Mouse (Mus musculus): ENCODE measurements around the gene Smarcal1.

DNA sequence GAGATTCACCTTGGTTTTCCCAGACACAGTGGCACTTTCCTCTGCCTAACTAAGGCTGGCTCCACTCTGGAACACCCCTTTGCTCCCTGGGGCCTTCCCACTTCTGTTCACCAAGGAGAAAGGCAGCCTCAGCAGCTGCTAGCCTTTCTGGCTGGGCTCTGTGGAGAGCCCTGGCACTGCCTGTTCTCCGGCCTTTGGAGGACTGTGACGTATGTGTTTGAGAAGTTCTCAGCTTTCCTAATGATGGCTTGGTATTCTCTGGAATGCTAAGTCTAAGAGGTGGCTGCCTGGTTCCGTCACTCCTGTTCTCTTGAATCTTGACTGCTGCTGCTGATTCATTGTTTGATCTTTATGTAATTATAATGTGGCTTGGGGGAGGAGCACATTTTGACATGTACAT is 90.0 kb downstream of the Smarcal1 start:
- TF ChIP-seq CTCF (IDR thresholded peaks at IDR 0.05; ENCODE audit: low read depth, low read length): no peak
- TF ChIP-seq POLR2A (IDR thresholded peaks at IDR 0.05; ENCODE audit: borderline replicate concordance, low read depth, low read length): no peak
